Mouse (Mus musculus): ENCODE measurements at regions not wholly inside any gene's neighbourhood (a gene's known extent, or its start where the extent isn't known, plus 50 kb on each side); places are given as distances from the start of the nearest gene placed in this dataset.
"Not testable (repeated sequence)": the region's sequence is repeated elsewhere in the genome, so short reads cannot be mapped to it uniquely, and the experiment has no call there.

DNA sequence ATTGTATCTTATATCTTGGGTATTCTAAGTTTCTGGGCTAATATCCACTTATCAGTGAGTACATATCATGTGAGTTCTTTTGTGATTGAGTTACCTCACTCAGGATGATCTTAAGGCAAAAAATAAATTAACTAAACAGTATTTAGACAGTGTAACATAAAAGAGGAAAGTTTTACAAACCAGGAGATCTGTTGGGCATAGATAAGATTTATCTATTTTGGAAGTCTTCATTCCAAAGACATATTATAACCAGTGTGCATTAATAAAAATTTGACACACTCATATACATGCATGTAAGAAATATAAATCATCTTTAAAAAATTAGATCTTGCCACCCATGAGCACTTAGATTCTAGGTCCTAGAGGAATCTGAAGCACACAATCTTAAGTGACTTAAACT is 343.9 kb upstream of the Fam174a start:
- ATAC-seq: no peak
- Histone ChIP-seq H3K27ac (ENCODE audit: low read length) (no peak overlapping the region), H3K9me3 (ENCODE audit: control insufficient read depth, low read length) (no peaks in the 10 kb centered on the region), H3K4me3 (replicated peaks; ENCODE audit: low read length) (no peak overlapping the region), H3K36me3 (ENCODE audit: control insufficient read depth, insufficient read depth) (no peaks in the 10 kb centered on the region), H3K4me2 (ENCODE audit: low read length) (no peak overlapping the region), H3K9ac (replicated peaks; ENCODE audit: low read depth, low read length) (no peak overlapping the region), H3K27me3 (replicated peaks; ENCODE audit: control insufficient read depth, insufficient read depth, low read length) (no peaks in the 10 kb centered on the region), H3K4me1 (replicated peaks; ENCODE audit: control insufficient read depth, insufficient read depth, low read length) (peaks cover 4% of the 10 kb centered on the region; the same call in 1 of the 2 replicates)

DNA sequence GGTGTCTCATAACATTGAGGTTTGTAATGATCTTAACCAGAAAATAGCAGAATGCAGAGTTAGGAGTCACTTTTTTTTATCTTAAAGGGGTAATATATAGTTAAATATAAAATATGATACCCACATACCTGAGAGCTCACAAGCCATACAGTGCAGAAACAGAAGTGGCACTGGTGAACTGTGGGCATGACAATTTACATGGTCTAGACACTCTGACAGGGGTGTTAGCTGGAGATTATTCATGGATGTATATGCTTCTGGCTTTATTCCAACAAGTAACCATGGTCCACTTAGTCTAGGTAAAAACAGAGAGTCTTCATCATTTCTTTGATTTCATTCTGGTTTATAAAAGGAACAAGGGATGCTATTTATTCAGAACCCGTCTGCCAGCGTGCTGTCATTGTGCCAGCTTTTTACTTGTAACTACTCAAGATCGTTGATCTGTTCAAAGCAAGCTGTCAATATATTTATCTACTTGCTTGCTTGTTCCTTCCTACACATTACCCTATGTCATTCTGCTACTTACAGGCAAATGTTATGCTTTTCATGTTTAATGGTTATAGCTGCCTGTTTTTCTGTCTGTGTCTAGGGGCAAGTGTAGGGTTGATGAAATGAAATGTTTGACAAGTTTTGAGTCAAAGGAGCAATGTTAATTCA is 343.2 kb upstream of the Fam174a start:
- peak; percentile 63 for ATAC-seq
- no peak overlapping the region for H3K9ac ChIP-seq (replicated peaks; ENCODE audit: low read depth, low read length)
- H3K4me2 ChIP-seq (ENCODE audit: low read length): no peak overlapping the region
- no peaks in the 10 kb centered on the region for H3K36me3 ChIP-seq (ENCODE audit: control insufficient read depth, insufficient read depth)
- H3K4me3 ChIP-seq (replicated peaks; ENCODE audit: low read length): no peak overlapping the region
- peaks cover 4% of the 10 kb centered on the region; the same call in 1 of the 2 replicates for H3K4me1 ChIP-seq (replicated peaks; ENCODE audit: control insufficient read depth, insufficient read depth, low read length)
- no peaks in the 10 kb centered on the region for H3K9me3 ChIP-seq (ENCODE audit: control insufficient read depth, low read length)
- H3K27me3 ChIP-seq (replicated peaks; ENCODE audit: control insufficient read depth, insufficient read depth, low read length): no peaks in the 10 kb centered on the region
- no peak overlapping the region for H3K27ac ChIP-seq (ENCODE audit: low read length)
- 32% methylated on average over 3 of the region's 3 CpGs for WGBS

- Histone ChIP-seq H3K4me1 (replicated peaks; ENCODE audit: control insufficient read depth, insufficient read depth, low read length) (no peaks in the 10 kb centered on the region), H3K4me2 (ENCODE audit: low read length) (no peak overlapping the region), H3K9ac (replicated peaks; ENCODE audit: low read depth, low read length) (no peak overlapping the region), H3K27ac (ENCODE audit: low read length) (no peak overlapping the region), H3K27me3 (replicated peaks; ENCODE audit: control insufficient read depth, insufficient read depth, low read length) (no peaks in the 10 kb centered on the region), H3K4me3 (replicated peaks; ENCODE audit: low read length) (no peak overlapping the region), H3K9me3 (ENCODE audit: control insufficient read depth, low read length) (no peaks in the 10 kb centered on the region), H3K36me3 (ENCODE audit: control insufficient read depth, insufficient read depth) (no peaks in the 10 kb centered on the region)
- ATAC-seq: no peak
- 43% methylated on average over 1 of the region's 1 CpGs for WGBS
Measured at GRCm38 (mm10) chr1:94993338-94993737, 320.1 kb upstream of the Fam174a start.

GRCm38 (mm10) chr1:95003900-95004299 is 309.5 kb upstream of the Fam174a start:
- ATAC-seq: no peak
- H3K27me3 ChIP-seq (replicated peaks; ENCODE audit: control insufficient read depth, insufficient read depth, low read length): no peaks in the 10 kb centered on the region
- H3K9ac ChIP-seq (replicated peaks; ENCODE audit: low read depth, low read length): no peak overlapping the region
- H3K4me2 ChIP-seq (ENCODE audit: low read length): no peak overlapping the region
- H3K4me1 ChIP-seq (replicated peaks; ENCODE audit: control insufficient read depth, insufficient read depth, low read length): no peaks in the 10 kb centered on the region
- H3K36me3 ChIP-seq (ENCODE audit: control insufficient read depth, insufficient read depth): no peaks in the 10 kb centered on the region
- 80% methylated on average over 4 of the region's 4 CpGs for WGBS
- no peaks in the 10 kb centered on the region for H3K9me3 ChIP-seq (ENCODE audit: control insufficient read depth, low read length)
- no peak overlapping the region for H3K4me3 ChIP-seq (replicated peaks; ENCODE audit: low read length)
- H3K27ac ChIP-seq (ENCODE audit: low read length): no peak overlapping the region

GRCm38 (mm10) chr1:95030579-95030978 is 282.8 kb upstream of the Fam174a start:
- 77% methylated on average over 3 of the region's 3 CpGs for WGBS
- Histone ChIP-seq H3K4me2 (ENCODE audit: low read length) (no peak overlapping the region), H3K36me3 (ENCODE audit: control insufficient read depth, insufficient read depth) (no peaks in the 10 kb centered on the region), H3K4me1 (replicated peaks; ENCODE audit: control insufficient read depth, insufficient read depth, low read length) (no peaks in the 10 kb centered on the region), H3K27me3 (replicated peaks; ENCODE audit: control insufficient read depth, insufficient read depth, low read length) (no peaks in the 10 kb centered on the region), H3K4me3 (replicated peaks; ENCODE audit: low read length) (no peak overlapping the region), H3K9me3 (ENCODE audit: control insufficient read depth, low read length) (no peaks in the 10 kb centered on the region), H3K27ac (ENCODE audit: low read length) (no peak overlapping the region), H3K9ac (replicated peaks; ENCODE audit: low read depth, low read length) (no peak overlapping the region)
- ATAC-seq: no peak

DNA sequence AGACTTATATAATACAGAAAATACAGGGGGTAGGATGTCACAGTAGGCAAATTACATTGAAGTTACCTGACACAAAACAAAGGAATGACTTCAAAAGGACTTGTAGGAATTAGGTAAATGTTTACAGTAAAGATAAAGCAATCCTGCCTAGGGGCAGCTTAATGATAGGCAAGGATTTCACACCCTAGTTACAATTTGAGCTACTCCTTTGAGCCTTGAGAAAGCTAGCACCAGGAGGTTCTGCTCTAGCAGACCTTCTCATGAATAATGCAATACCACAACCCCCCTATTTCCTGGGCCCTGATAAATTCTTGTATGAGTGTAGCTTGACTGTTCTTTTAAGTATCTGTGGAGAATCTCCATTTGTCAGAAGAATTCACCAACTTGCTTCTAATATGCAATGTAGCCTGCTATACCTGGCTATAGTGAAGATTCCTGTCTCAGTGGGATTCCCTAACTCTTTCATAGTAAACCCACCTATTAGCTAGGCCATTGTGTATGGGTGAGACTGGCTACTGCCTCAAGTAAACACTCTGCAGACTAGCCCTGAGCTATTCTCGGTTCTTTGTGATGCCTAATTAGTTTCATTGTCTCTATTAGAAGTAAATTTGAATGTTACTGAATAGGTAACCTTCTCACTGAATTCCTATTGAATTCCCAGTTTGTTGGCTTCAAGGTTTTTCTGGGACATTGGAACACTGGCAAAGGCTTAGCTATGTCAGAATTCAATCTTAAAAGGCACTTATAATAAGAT is 279.6 kb upstream of the Fam174a start:
- H3K36me3 ChIP-seq (ENCODE audit: control insufficient read depth, insufficient read depth); H3K9ac ChIP-seq (replicated peaks; ENCODE audit: low read depth, low read length); H3K4me3 ChIP-seq (replicated peaks; ENCODE audit: low read length); H3K9me3 ChIP-seq (ENCODE audit: control insufficient read depth, low read length); H3K27me3 ChIP-seq (replicated peaks; ENCODE audit: control insufficient read depth, insufficient read depth, low read length); ATAC-seq; H3K4me1 ChIP-seq (replicated peaks; ENCODE audit: control insufficient read depth, insufficient read depth, low read length); H3K27ac ChIP-seq (ENCODE audit: low read length); H3K4me2 ChIP-seq (ENCODE audit: low read length): not testable (repeated sequence)
- WGBS: 8% methylated on average over 1 of the region's 1 CpGs

GRCm38 (mm10) chr1:95038411-95038810 is 275.0 kb upstream of the Fam174a start:
- no peak overlapping the region for H3K4me2 ChIP-seq (ENCODE audit: low read length)

DNA sequence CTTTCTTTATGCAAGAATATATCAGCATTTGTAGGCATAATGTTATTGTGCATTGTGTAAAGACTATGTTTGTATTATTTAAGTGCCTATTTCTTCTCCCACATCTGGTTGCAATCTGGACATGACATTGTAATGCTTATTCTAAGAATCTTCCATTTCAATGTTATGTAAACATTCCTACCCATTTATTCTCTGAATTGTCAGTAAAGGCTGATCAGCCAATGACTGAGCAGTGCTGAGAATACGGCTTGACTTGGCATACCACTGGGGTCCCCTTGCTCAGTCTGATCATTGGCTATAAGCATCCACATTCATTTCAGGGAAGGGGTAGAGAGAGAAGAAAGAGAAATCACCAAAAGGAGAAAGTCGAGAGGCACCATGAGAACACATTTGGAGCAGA is 273.1 kb upstream of the Fam174a start:
- Histone ChIP-seq H3K36me3 (ENCODE audit: control insufficient read depth, insufficient read depth) (no peaks in the 10 kb centered on the region), H3K4me3 (replicated peaks; ENCODE audit: low read length) (no peak overlapping the region), H3K27ac (ENCODE audit: low read length) (no peak overlapping the region), H3K27me3 (replicated peaks; ENCODE audit: control insufficient read depth, insufficient read depth, low read length) (no peaks in the 10 kb centered on the region), H3K4me2 (ENCODE audit: low read length) (no peak overlapping the region), H3K4me1 (replicated peaks; ENCODE audit: control insufficient read depth, insufficient read depth, low read length) (no peaks in the 10 kb centered on the region), H3K9ac (replicated peaks; ENCODE audit: low read depth, low read length) (no peak overlapping the region), H3K9me3 (ENCODE audit: control insufficient read depth, low read length) (no peaks in the 10 kb centered on the region)
- WGBS: 83% methylated on average over 2 of the region's 2 CpGs
- ATAC-seq: no peak

More at GRCm38 (mm10) chr1:95038411-95038810, 275.0 kb upstream of the Fam174a start:
- no peaks in the 10 kb centered on the region for H3K36me3 ChIP-seq (ENCODE audit: control insufficient read depth, insufficient read depth)
- no peak for ATAC-seq
- H3K4me3 ChIP-seq (replicated peaks; ENCODE audit: low read length): no peak overlapping the region
- H3K4me1 ChIP-seq (replicated peaks; ENCODE audit: control insufficient read depth, insufficient read depth, low read length): no peaks in the 10 kb centered on the region
- no peaks in the 10 kb centered on the region for H3K9me3 ChIP-seq (ENCODE audit: control insufficient read depth, low read length)
- WGBS: 90% methylated on average over 2 of the region's 2 CpGs
- no peak overlapping the region for H3K27ac ChIP-seq (ENCODE audit: low read length)
- no peaks in the 10 kb centered on the region for H3K27me3 ChIP-seq (replicated peaks; ENCODE audit: control insufficient read depth, insufficient read depth, low read length)
- no peak overlapping the region for H3K9ac ChIP-seq (replicated peaks; ENCODE audit: low read depth, low read length)

DNA sequence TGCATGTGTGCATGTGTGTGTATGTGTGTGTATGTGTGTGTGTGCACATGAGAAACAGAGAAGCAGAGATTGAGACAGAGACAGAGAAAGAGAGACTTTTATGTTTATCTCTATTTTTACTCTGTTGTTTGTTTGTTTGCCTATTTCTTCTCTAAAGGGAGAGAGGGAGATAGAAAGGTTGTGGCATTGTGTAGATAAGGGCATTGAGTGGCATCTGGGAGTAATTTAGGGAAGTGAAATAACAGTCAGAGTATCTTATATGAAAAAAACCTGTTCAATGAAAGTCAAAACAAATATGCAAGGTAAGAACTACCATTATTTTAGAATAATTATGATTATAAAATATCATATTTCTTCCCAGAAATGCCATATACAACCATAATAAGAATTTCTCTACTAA is 270.1 kb upstream of the Fam174a start:
- Histone ChIP-seq H3K9ac (replicated peaks; ENCODE audit: low read depth, low read length) (no peak overlapping the region), H3K4me2 (ENCODE audit: low read length) (no peak overlapping the region), H3K4me3 (replicated peaks; ENCODE audit: low read length) (no peak overlapping the region), H3K4me1 (replicated peaks; ENCODE audit: control insufficient read depth, insufficient read depth, low read length) (no peaks in the 10 kb centered on the region), H3K9me3 (ENCODE audit: control insufficient read depth, low read length) (no peaks in the 10 kb centered on the region), H3K27me3 (replicated peaks; ENCODE audit: control insufficient read depth, insufficient read depth, low read length) (no peaks in the 10 kb centered on the region), H3K27ac (ENCODE audit: low read length) (no peak overlapping the region), H3K36me3 (ENCODE audit: control insufficient read depth, insufficient read depth) (no peaks in the 10 kb centered on the region)
- no peak for ATAC-seq

All from forebrain, embryonic 16.5 days (tissue).